ENCODE assay signal across 16 mouse cellular contexts in the genomic region with DNA sequence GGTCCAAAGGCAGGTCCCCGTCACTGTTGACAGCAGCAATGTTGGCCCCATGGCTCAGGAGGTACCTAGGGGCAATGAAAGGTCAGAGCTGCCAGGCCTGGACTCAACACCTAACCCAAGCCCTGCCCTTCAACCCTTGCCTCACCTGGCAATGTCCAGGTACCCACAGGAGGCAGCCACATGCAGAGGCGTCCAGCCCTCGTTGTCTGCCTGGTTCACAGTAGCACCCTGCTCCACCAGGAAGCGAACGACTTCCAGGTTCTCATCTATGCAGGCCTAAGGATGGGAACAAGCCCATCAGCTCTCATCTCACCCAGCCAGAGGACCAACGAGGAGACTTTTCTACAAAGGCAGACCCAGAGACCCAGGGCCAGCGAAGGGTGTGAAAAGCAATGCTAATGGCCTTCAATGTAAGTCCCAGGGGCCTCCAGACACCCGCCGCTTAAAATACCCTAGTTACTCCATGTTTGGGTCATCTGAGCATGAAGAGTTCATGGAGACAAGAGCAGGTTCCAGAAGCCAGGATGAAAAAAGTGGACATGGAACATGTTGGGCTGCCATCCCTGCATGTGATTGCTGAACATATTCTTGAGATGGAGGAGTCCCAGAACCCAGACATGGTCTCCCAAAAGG. TPM values are rescaled to one million over a fixed set of nuclear protein-coding genes. Genes with fewer than 3 reads are reported as not detected.
DNase-seq lines count a peak whose midpoint lies in the region; ATAC-seq and TF ChIP-seq lines count a peak whose summit lies in the region.
"Had no signal": no experiment of that assay in that cellular context is flagged by ENCODE, and none has a peak within 500 bp of the region (broad histone marks: within the 10 kb centered on the region; RNA-seq: fewer than 3 reads in every experiment).

No protein-coding gene starts in this region.

- no peaks in the 10 kb centered on the region for H3K27me3 ChIP-seq in heart, postnatal 0 days (ENCODE audit: control insufficient read depth, insufficient read depth, low read length)
- no peaks in the 10 kb centered on the region for H3K27me3 ChIP-seq in midbrain, embryonic 13.5 days
- no peaks in the 10 kb centered on the region for H3K27me3 ChIP-seq in midbrain, embryonic 16.5 days (ENCODE audit: control insufficient read depth, insufficient read depth, low read depth, low read length)
- no peaks in the 10 kb centered on the region for H3K27me3 ChIP-seq in neural tube, embryonic 13.5 days
- H3K27me3 ChIP-seq: embryonic facial prominence, embryonic 12.5 days; liver, embryonic 13.5 days had no signal

- peak overlapping the region; percentile 89 for H3K4me2 ChIP-seq in heart, postnatal 0 days (ENCODE audit: low read depth, low read length)
- peak overlapping the region; percentile 85 for H3K4me2 ChIP-seq in midbrain, embryonic 13.5 days (replicated peaks)
- H3K4me2 ChIP-seq in midbrain, embryonic 16.5 days (ENCODE audit: low read length): no peak overlapping the region
- no peak overlapping the region; the same call in 1 of the 2 replicates for H3K4me2 ChIP-seq in neural tube, embryonic 13.5 days

- H3K9ac ChIP-seq in heart, postnatal 0 days (replicated peaks; ENCODE audit: low read depth, low read length): no peak overlapping the region
- no peak overlapping the region; the same call in 1 of the 2 replicates for H3K9ac ChIP-seq in midbrain, embryonic 13.5 days (replicated peaks)
- no peak overlapping the region for H3K9ac ChIP-seq in midbrain, embryonic 16.5 days (ENCODE audit: low read depth, low read length)
- H3K9ac ChIP-seq in neural tube, embryonic 13.5 days: no peak overlapping the region; the same call in 1 of the 2 replicates
- H3K9ac ChIP-seq: embryonic facial prominence, embryonic 12.5 days; liver, embryonic 13.5 days had no signal

- no peaks in the 10 kb centered on the region for H3K9me3 ChIP-seq in heart, postnatal 0 days (replicated peaks; ENCODE audit: control insufficient read depth, low read length)
- H3K9me3 ChIP-seq in midbrain, embryonic 13.5 days: no peaks in the 10 kb centered on the region
- H3K9me3 ChIP-seq in midbrain, embryonic 16.5 days (replicated peaks; ENCODE audit: control insufficient read depth, low read length, poor library complexity, severe bottlenecking): no peaks in the 10 kb centered on the region
- H3K9me3 ChIP-seq in neural tube, embryonic 13.5 days: no peaks in the 10 kb centered on the region
- H3K9me3 ChIP-seq: embryonic facial prominence, embryonic 12.5 days; liver, embryonic 13.5 days; midbrain, embryonic 10.5 days had no signal

- no peak for DNase-seq in heart, postnatal 0 days (ENCODE audit: low spot score)
- DNase-seq in heart, adult 9 months (ENCODE audit: low spot score in 2 of 2): no peak
- DNase-seq in layer of hippocampus, adult 9-10 months (ENCODE audit: low spot score): no peak
- no peak for DNase-seq in left cerebral cortex, postnatal 36 days (ENCODE audit: low spot score in 2 of 2)
- DNase-seq: cerebellum, adult 18-20 months; liver, embryonic 13.5 days; right cerebral cortex, postnatal 14 days; thymus, adult 18-20 months had no signal

- intact Hi-C loops in left cerebral cortex, postnatal 36 days (cut with DNase I): no loop called here

- TF ChIP-seq CTCF in heart, postnatal 0 days (IDR thresholded peaks at IDR 0.05; ENCODE audit: low read depth): no peak

- no peak for TF ChIP-seq EP300 in heart, postnatal 0 days (IDR thresholded peaks at IDR 0.05; ENCODE audit: low read depth)

- H3K36me3 ChIP-seq in heart, postnatal 0 days (replicated peaks; ENCODE audit: control insufficient read depth, insufficient read depth, low read length): peaks cover 40% of the 10 kb centered on the region
- peaks cover 52% of the 10 kb centered on the region for H3K36me3 ChIP-seq in midbrain, embryonic 13.5 days
- H3K36me3 ChIP-seq in midbrain, embryonic 16.5 days (ENCODE audit: control insufficient read depth, insufficient read depth, low read length): peaks cover 9% of the 10 kb centered on the region
- peaks cover 48% of the 10 kb centered on the region for H3K36me3 ChIP-seq in neural tube, embryonic 13.5 days

- ATAC-seq in heart, postnatal 0 days (ENCODE audit: insufficient read depth, low read depth): no peak
- ATAC-seq in midbrain, embryonic 13.5 days: no peak
- ATAC-seq in midbrain, embryonic 16.5 days: no peak
- no peak for ATAC-seq in neural tube, embryonic 13.5 days (ENCODE audit: low read depth)
- ATAC-seq: CD4-positive, CD25-positive, alpha-beta regulatory T cell, adult 4 months had no signal

- H3K4me3 ChIP-seq in heart, postnatal 0 days (ENCODE audit: low read depth, low read length): no peak overlapping the region
- no peak overlapping the region for H3K4me3 ChIP-seq in midbrain, embryonic 13.5 days (replicated peaks)
- no peak overlapping the region for H3K4me3 ChIP-seq in midbrain, embryonic 16.5 days (ENCODE audit: low read depth, low read length)
- no peak overlapping the region for H3K4me3 ChIP-seq in neural tube, embryonic 13.5 days
- H3K4me3 ChIP-seq: embryonic facial prominence, embryonic 12.5 days; liver, embryonic 13.5 days had no signal

- H3K27ac ChIP-seq in heart, postnatal 0 days (ENCODE audit: low read depth): peak overlapping the region; percentile 51
- 0 out of 2 replicates have a peak overlapping the region, but pooled peaks have one; percentile 53 for H3K27ac ChIP-seq in midbrain, embryonic 13.5 days
- no peak overlapping the region for H3K27ac ChIP-seq in midbrain, embryonic 16.5 days (ENCODE audit: low read length)
- H3K27ac ChIP-seq in neural tube, embryonic 13.5 days (replicated peaks): peak overlapping the region; percentile 40; the same call in 1 of the 2 replicates
- H3K27ac ChIP-seq: embryonic facial prominence, embryonic 12.5 days; kidney, postnatal 0 days; liver, embryonic 13.5 days had no signal

- WGBS in heart, postnatal 0 days: 82% methylated on average over 9 of the region's 9 CpGs
- 92% methylated on average over 9 of the region's 9 CpGs for WGBS in midbrain, embryonic 13.5 days
- WGBS in midbrain, embryonic 16.5 days: 92% methylated on average over 9 of the region's 9 CpGs
- WGBS in neural tube, embryonic 13.5 days: 88% methylated on average over 9 of the region's 9 CpGs

- peaks cover 40% of the 10 kb centered on the region for H3K4me1 ChIP-seq in heart, postnatal 0 days (ENCODE audit: control insufficient read depth, insufficient read depth)
- peaks cover 41% of the 10 kb centered on the region for H3K4me1 ChIP-seq in midbrain, embryonic 13.5 days (replicated peaks)
- peaks cover 32% of the 10 kb centered on the region for H3K4me1 ChIP-seq in midbrain, embryonic 16.5 days (ENCODE audit: control insufficient read depth, insufficient read depth, low read length)
- H3K4me1 ChIP-seq in neural tube, embryonic 13.5 days (replicated peaks): peaks cover 48% of the 10 kb centered on the region

RNA-seq across cellular contexts. Expression of a gene that starts 4.1 kb away (rescaled TPM):
- total RNA-seq in heart, postnatal 0 days (2014; rRNA removed; ENCODE audit: low replicate concordance): 89.1 and 105 TPM in 2 replicates
- 22.5 and 24.2 TPM in 2 replicates for polyA plus RNA-seq in heart, postnatal 0 days (2015; fragmentation: Nextera tagmentation; extraction: Ambion mirVana)
- polyA plus RNA-seq in midbrain, embryonic 13.5 days (2015; fragmentation: Nextera tagmentation; extraction: Ambion mirVana): 34.9 and 51.9 TPM in 2 replicates
- polyA plus RNA-seq in midbrain, embryonic 16.5 days (2015; fragmentation: Nextera tagmentation; extraction: Ambion mirVana): 35.6 and 44.7 TPM in 2 replicates
- polyA plus RNA-seq in neural tube, embryonic 13.5 days (2015; fragmentation: Nextera tagmentation; extraction: Ambion mirVana): 46.0 and 48.4 TPM in 2 replicates
- 100 to 1,000 TPM; 142 to 168 TPM for total RNA-seq in left cerebral cortex, postnatal 36 days (2021)

RNA-seq across cellular contexts. Expression of a gene that starts 18.8 kb away (rescaled TPM):
- total RNA-seq in heart, postnatal 0 days (2014; rRNA removed; ENCODE audit: low replicate concordance): 27.4 and 28.3 TPM in 2 replicates
- 93.7 and 106 TPM in 2 replicates for polyA plus RNA-seq in heart, postnatal 0 days (2015; fragmentation: Nextera tagmentation; extraction: Ambion mirVana)
- polyA plus RNA-seq in midbrain, embryonic 13.5 days (2015; fragmentation: Nextera tagmentation; extraction: Ambion mirVana): 5.4 and 6.3 TPM in 2 replicates
- 3.2 and 3.6 TPM in 2 replicates for polyA plus RNA-seq in midbrain, embryonic 16.5 days (2015; fragmentation: Nextera tagmentation; extraction: Ambion mirVana)
- polyA plus RNA-seq in neural tube, embryonic 13.5 days (2015; fragmentation: Nextera tagmentation; extraction: Ambion mirVana): 12.7 and 42.9 TPM in 2 replicates
- total RNA-seq in left cerebral cortex, postnatal 36 days (2021): 1 to 10 TPM; 5.9 to 9.4 TPM

RNA-seq across cellular contexts. Expression of a gene that starts 26.6 kb away (rescaled TPM):
- total RNA-seq in heart, postnatal 0 days (2014; rRNA removed; ENCODE audit: low replicate concordance): 4,764 and 5,473 TPM in 2 replicates
- polyA plus RNA-seq in heart, postnatal 0 days (2015; fragmentation: Nextera tagmentation; extraction: Ambion mirVana): 8,811 and 8,917 TPM in 2 replicates
- 1.4 and 2.3 TPM in 2 replicates for polyA plus RNA-seq in midbrain, embryonic 13.5 days (2015; fragmentation: Nextera tagmentation; extraction: Ambion mirVana)
- polyA plus RNA-seq in midbrain, embryonic 16.5 days (2015; fragmentation: Nextera tagmentation; extraction: Ambion mirVana): 1.8 TPM in 2 replicates
- 1.8 and 3.6 TPM in 2 replicates for polyA plus RNA-seq in neural tube, embryonic 13.5 days (2015; fragmentation: Nextera tagmentation; extraction: Ambion mirVana)
- total RNA-seq in left cerebral cortex, postnatal 36 days (2021): under 1 TPM in 1 of 2 experiments, not detected in 1; 0.52 TPM

RNA-seq across cellular contexts. Expression of a gene that starts 34.9 kb away (rescaled TPM):
- 0.11 and 2.6 TPM in 2 replicates for total RNA-seq in heart, postnatal 0 days (2014; rRNA removed; ENCODE audit: low replicate concordance)
- 0.60 and 0.63 TPM in 2 replicates for polyA plus RNA-seq in heart, postnatal 0 days (2015; fragmentation: Nextera tagmentation; extraction: Ambion mirVana)
- polyA plus RNA-seq in midbrain, embryonic 13.5 days (2015; fragmentation: Nextera tagmentation; extraction: Ambion mirVana): 1.5 and 2.3 TPM in 2 replicates
- polyA plus RNA-seq in midbrain, embryonic 16.5 days (2015; fragmentation: Nextera tagmentation; extraction: Ambion mirVana): 2.2 and 2.4 TPM in 2 replicates
- 1.1 and 1.2 TPM in 2 replicates for polyA plus RNA-seq in neural tube, embryonic 13.5 days (2015; fragmentation: Nextera tagmentation; extraction: Ambion mirVana)
- under 1 TPM; 0.27 to 0.34 TPM for total RNA-seq in left cerebral cortex, postnatal 36 days (2021)
- total RNA-seq: gastrocnemius, postnatal 25 days had no signal

RNA-seq across cellular contexts. Expression of a gene that starts 36.9 kb away (rescaled TPM):
- 0.88 and 6.1 TPM in 2 replicates for total RNA-seq in heart, postnatal 0 days (2014; rRNA removed; ENCODE audit: low replicate concordance)
- polyA plus RNA-seq in heart, postnatal 0 days (2015; fragmentation: Nextera tagmentation; extraction: Ambion mirVana): 1.00 and 4.0 TPM in 2 replicates
- polyA plus RNA-seq in midbrain, embryonic 13.5 days (2015; fragmentation: Nextera tagmentation; extraction: Ambion mirVana): 5.5 and 8.2 TPM in 2 replicates
- 12.8 TPM in 2 replicates for polyA plus RNA-seq in midbrain, embryonic 16.5 days (2015; fragmentation: Nextera tagmentation; extraction: Ambion mirVana)
- 12.1 and 12.9 TPM in 2 replicates for polyA plus RNA-seq in neural tube, embryonic 13.5 days (2015; fragmentation: Nextera tagmentation; extraction: Ambion mirVana)
- 1 to 10 TPM; 3.1 to 3.4 TPM for total RNA-seq in left cerebral cortex, postnatal 36 days (2021)

Comparison
In these comparisons a context has a peak if more than half of its experiments do, and no peak if none do; other contexts are left out.
1. H3K4me2 ChIP-seq: peak in heart, postnatal 0 days (single experiment) and midbrain, embryonic 13.5 days (single experiment); none in midbrain, embryonic 16.5 days (single experiment) and neural tube, embryonic 13.5 days (single experiment).
2. RNA of a gene that starts 26.6 kb away (polyA plus RNA-seq): 8,811 to 8,917 TPM in heart, postnatal 0 days; 1.8 to 3.6 TPM in neural tube, embryonic 13.5 days, 1.4 to 2.3 TPM in midbrain, embryonic 13.5 days and 1.8 TPM in midbrain, embryonic 16.5 days; every median in the first group is over 1,000 times any median in the second.